Mouse (Mus musculus) lung, postnatal 4 days (tissue): ENCODE measurements at regions not wholly inside any gene's neighbourhood (a gene's known extent, or its start where the extent isn't known, plus 50 kb on each side); places are given as distances from the start of the nearest gene placed in this dataset.

Source experiments
- DNase-seq, 2 experiments: peaks; one replicate each; pipeline ENCODE4 v3.0.0; 2021

GRCm38 (mm10) chr9:41827356-41827755 lies 296.7 kb downstream of the Sorl1 start:
- DNase-seq: peak in 1 of 2 experiments; percentile 60

GRCm38 (mm10) chr9:41821401-41821800 lies 302.7 kb downstream of the Sorl1 start:
- no peak for DNase-seq

- no peak for DNase-seq
Measured at GRCm38 (mm10) chr9:41817740-41818461, 306.2 kb downstream of the Sorl1 start.

DNA sequence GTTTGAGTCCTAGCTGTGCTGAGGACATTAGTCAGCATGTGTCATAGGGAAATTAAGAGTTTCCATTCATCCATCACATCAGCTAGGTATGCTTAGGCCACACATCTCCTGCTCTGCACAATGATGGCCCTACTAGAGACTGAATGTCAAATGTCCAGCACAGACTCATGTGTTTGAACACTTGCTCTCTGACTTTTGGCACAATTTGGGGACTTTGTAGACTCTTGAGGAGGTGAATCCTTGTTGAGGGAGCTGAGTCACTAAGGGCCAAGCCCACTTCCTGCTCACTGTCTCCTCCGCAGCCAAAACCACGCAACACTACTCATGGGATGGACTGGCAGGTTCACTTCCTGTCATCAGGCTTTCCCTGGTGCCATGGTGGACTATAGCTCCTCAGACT lies 308.2 kb downstream of the Sorl1 start:
- DNase-seq: no peak

DNA sequence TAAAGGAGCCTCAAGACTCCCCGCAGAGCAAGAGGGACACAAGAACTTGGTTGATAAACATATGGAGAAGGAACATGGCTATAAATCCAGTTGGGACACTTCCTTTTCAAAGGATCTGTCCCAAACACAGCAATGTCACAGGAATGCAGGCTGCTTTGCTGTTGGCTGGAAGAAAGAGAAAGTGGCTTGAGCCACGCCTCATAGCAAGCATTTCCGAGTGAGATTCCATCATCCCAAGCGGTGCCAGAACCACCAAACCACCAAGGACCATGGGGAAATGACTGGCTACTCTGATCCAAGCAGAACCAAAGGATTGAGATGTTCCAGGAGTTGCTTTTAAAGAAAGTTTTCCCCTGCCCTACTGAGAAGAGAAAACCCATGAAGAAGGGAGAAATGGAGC lies 314.8 kb downstream of the Sorl1 start:
- no peak for DNase-seq

DNA sequence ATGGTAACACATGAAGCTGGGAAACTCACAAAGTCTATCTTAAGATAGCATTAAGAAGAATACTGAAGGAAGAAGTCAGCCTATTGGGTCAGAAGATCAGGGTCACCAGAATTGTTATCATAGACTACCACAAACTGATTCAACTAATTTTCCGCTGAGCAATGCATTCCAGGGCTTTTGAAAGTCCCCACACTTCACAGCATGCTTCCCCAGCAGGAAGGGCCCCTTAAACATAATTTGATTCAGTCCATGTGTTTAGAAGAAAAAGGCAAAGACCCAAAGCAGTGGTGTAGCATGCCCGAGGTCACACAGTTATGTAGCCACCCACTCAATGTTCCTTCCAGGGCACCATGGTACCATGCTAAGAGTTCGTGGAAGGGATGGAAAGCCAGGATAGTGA lies 315.3 kb downstream of the Sorl1 start:
- no peak for DNase-seq

GRCm38 (mm10) chr9:41806289-41806621 lies 317.8 kb downstream of the Sorl1 start:
- DNase-seq: no peak

DNA sequence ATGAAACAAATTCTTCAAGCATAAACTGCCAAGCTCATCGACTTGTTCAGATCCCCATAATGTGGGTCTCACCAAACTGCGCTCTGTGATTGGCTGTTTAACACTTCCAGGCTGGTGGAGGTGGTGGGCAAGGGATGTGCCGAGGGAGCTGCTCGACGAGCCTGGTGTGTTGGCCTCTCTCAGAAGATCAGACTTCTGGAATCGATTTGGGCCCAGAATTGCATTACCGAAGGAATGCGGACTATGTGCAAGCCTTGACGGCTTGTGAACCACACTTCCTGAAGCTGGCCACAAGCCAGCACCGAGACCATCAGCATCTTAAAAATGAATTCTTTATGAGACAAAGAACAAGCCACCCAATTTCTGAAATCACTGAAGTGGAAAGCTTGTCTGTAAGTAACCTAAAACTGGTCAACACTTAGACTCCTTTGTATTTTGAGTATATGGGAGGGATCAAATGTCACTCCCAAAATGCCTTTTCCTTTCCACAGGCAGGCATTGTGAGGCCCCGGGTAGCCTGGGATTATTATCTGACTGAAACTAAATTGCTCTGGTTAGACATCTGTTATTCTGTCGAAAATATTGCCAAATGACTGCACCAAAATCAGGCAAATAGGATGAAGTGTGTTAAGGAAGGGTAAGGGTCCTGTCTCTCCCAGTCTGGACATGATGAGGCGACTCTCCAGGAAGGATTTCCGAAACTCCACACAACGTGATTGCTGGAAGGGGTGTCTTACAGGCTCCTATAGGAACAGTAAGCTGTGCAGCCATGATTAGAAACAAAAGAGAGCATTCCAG lies 318.4 kb downstream of the Sorl1 start:
- peak; percentile 8 to 55 for DNase-seq

DNA sequence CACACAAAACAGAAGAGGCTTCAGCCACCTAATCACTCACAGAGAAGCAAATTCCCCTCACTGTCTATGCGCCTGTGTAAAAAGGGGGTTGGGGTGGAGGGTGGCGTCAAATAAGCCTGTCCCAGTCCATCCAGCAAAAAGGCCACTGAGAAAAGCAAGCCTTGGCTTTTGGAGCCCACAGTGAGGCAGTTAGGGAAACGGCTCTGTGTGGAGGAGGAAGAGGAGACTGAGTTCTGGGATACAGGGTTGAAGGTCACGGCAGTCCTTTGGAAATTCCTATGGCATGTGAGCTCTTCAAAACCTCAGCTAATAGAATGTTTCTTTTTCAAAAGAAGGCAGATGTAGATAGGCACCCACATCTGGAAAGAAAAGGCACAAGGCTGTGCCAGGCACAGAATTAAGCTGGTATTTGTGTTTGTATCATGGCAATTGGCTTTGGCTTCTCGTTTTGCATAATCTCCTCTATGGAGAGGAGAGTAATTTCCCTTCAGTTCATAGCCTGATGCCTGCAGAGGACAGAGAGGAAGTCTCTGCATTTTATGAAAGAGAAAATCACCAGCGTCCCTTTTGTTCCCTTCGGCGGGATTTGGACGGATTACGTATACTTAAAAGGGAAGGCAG lies 319.3 kb downstream of the Sorl1 start:
- no peak for DNase-seq

- DNase-seq: no peak
Measured at GRCm38 (mm10) chr9:41803680-41804460, 320.2 kb downstream of the Sorl1 start.

DNA sequence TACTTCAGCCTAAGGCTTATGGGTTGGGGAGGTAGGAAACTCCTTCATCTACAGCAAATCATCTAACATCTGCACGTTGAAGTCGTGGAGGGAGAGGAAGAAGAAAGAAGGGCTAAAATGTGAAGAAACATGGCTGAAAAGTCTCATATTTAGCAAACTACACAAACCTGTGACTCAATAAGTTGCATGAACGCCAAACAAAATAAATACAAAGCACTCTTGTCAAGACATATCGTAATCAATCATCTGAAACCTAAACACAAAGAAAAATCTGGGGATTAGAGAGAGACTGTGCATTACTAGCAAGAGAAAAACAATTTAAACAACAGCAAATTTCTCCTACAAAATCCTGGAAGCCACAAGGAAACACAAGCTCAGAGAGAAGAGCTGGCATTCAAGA lies 322.7 kb downstream of the Sorl1 start:
- no peak for DNase-seq

DNA sequence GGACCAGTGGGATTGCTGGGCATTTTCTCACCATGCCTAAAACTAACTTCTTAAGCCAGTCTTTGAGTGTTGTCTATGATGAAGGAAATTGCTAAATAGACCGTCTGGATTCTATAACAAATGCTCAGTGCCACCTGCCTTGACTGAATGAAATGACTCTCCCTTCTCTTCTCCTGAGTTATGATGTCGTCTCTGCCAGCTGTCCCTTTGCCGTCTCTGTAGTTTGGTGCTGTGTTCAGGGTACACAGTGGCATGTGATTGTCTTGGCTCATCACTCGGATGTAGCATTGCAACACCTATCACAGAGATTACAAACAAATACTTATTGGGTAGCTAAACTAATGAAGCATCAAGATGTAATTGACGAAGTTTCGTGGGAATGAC lies 331.3 kb downstream of the Sorl1 start:
- DNase-seq: no peak

DNA sequence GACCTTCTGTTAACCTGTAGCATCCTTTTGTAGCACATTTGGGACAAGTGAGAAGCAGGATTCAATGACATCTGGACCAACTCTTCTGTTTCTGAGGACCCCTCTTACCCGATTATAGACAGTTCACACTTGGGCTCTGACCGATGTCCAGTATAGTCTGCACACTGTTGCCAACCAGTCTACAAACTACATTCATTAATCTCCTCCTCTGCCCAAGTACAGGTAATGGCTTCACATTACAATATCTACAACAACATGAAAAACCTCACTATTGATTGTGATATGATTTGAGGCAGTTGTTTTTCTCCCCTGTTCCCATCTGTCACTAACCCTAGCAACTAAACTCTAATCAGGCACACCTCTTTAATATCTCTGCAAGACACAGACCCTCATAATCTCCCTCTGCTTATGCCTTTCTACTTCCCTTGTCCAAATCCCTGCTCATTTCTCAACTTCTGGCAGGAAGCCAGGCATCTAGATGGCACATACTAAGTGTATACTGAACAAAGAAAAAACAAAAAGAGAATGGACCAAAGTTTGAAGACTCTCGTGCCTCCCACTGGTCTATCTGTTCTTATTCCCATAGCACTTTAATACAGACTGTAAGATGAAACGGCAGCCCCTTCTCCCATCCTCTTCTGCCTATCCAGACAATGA lies 331.8 kb downstream of the Sorl1 start:
- DNase-seq: no peak

- DNase-seq: no peak
Measured at GRCm38 (mm10) chr9:41791501-41792172, 332.5 kb downstream of the Sorl1 start.

GRCm38 (mm10) chr9:41785131-41785530 lies 339.0 kb downstream of the Sorl1 start:
- DNase-seq: no peak

DNA sequence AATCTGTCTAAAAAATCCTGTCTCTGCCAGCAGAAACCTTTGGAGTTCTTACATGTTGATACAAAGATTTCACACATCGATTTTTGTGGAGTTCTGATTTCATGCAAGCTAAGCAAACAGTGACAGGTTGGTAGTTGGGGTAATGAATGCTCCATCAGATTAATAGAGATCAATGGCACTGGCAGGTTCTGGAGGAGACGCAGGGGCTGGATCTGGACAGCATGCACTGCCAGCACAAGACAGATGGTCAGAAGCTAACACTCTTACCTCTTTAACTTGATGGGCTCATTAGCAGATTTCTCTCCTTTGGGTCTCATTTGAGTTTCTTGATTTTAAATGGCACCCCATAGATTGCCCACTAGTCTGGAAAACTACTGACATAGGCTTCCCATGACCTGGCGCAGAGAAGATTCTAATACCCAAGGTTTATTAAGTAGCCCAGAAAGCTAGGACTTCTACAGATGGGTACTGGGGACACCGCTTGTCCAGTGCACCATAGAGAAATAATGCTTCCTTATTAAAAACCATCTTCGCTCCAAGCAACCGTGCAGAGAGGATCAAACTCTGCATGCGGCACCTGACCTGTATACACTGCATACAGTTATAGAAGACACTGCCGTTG lies 351.7 kb downstream of the Sorl1 start:
- DNase-seq: no peak

- DNase-seq: no peak
Measured at GRCm38 (mm10) chr9:41771276-41771675, 352.8 kb downstream of the Sorl1 start.

DNA sequence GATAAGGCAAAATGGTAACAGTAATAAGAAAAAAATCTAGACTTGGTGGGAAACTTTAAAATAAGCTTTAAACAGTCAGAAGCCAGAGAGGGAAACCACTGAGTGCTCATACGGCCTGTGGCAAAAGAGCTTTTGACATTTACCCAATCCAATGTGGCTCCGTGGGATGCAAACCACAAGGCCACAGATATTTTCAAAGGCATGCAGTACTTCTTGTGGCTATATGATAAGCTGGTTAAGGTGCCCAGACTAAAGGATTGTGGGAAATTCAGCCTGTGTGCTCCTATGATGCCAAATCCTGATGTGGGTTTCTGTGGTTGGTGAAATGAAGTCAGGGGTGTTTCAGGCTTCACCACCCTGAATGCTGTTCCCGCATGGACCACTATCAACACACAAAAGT lies 355.8 kb downstream of the Sorl1 start:
- no peak for DNase-seq

DNA sequence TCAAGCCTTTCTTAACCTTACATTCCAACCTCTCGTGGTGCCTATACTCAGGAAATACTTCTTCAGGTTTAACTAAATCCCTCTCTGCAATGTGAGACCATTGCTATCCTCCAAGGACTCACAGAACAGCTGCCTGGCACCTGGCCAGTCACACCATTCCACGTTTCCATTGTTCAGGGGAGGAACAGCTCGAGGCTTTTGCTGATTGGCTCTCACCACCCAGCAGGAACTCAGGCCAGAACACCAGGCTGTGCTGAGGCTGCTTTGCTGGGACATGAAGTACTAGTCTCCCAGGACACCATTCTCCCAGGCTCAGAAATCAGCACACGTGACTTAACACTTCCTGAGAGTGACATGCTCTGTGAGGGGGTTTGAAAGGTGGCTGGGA lies 357.6 kb downstream of the Sorl1 start:
- peak; percentile 52 to 73 for DNase-seq

DNA sequence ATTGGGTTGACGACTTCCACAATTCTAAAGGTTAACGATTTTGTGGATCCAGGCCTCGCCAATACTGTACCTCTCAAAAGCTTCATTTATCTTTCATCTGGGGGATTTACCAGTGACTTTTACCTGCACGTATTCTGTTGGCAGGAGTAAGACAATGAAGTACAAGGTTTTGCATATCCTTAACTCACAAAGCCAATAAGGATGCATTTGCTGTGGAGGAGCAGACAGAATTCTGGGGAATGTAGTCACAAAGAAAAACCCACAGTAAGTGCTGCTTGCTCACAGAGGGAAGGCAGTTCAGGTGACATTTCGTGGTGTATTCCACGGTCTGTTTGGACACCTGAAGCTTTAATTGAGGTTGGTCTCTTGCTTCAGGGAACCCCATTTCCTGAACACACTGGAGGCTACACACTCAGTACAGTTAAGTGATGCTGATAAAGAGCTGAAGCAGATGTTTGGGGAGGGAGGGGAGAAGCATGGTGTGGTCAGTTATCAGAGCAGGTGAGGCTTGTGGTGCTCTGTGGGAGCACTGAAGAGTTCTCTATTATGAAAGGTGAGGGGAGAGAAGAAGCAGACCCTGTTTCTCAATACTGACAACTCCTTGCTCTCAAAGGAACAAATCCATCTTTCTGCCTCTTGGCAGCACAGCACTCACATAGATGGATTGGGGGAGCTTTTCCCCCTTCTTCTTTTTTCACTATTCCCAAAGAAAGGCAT lies 358.1 kb downstream of the Sorl1 start:
- no peak for DNase-seq

GRCm38 (mm10) chr9:41761050-41761576 lies 363.0 kb downstream of the Sorl1 start:
- no peak for DNase-seq
